Comparison of ENCODE assay signal across 8 mouse cellular contexts in the genomic region with DNA sequence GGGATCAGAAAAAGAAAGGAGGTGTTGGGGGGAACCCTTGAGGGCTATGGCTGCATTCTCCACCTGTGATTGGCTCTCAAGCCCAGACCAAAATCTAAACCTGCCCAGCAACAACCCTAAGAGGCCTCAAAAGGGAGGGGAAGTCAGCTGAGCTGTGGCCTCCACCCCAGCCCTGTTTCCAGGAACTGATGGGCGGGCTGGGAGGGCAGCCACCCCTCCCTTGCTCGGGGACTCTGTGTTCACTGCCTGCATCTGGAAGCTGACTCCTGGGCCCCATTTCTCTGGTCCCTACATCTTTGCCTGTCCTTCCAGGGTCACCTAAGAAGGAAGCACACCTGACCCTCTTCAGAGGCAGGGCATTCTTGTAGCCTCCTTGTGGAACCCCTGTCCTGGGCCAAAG. TPM values are rescaled to one million over a fixed set of nuclear protein-coding genes. Genes with fewer than 3 reads are reported as not detected.
A peak's percentile ranks its signal among the peaks of the same experiment; 100 is the strongest.
DNase-seq lines count a peak whose midpoint lies in the region; ATAC-seq lines count a peak whose summit lies in the region.

No protein-coding gene starts in this region.

- peak overlapping the region; percentile 66 for H3K9ac ChIP-seq in heart, embryonic 16.5 days (ENCODE audit: low read length)

- peak; percentile 77 for ATAC-seq in heart, embryonic 16.5 days (replicated peaks; ENCODE audit: extremely low read depth, insufficient read depth, low FRiP score)
- peak; percentile 74 for ATAC-seq in megakaryocyte-erythroid progenitor cell, adult 5-6 weeks (replicated peaks; ENCODE audit: low FRiP score, low TSS enrichment, poor library complexity, severe bottlenecking)

- no peaks in the 10 kb centered on the region for H3K27me3 ChIP-seq in embryonic facial prominence, embryonic 10.5 days (replicated peaks; ENCODE audit: low read depth, poor library complexity, severe bottlenecking)
- no peaks in the 10 kb centered on the region for H3K27me3 ChIP-seq in heart, embryonic 16.5 days (ENCODE audit: control insufficient read depth, insufficient read depth, low read length)

- peaks cover 53% of the 10 kb centered on the region for H3K36me3 ChIP-seq in embryonic facial prominence, embryonic 10.5 days (replicated peaks)
- H3K36me3 ChIP-seq in heart, embryonic 16.5 days (ENCODE audit: control insufficient read depth, insufficient read depth), result 0 out of 2 replicates have a peak, but pooled peaks cover 2% of the 10 kb centered on the region

- DNase-seq in urinary bladder, postnatal 36 days (ENCODE audit: low spot score in 2 of 2), result peak; percentile 74 to 83
- DNase-seq in urinary bladder, postnatal 25 days (ENCODE audit: low spot score), result no peak
- DNase-seq in embryonic facial prominence, embryonic 10.5 days (ENCODE audit: low spot score), result peak; percentile 73
- DNase-seq in kidney, postnatal 25 days, result peak; percentile 73 to 92
- peak; percentile 82 for DNase-seq in thymus, postnatal 25 days
- DNase-seq in right cerebral cortex, adult 18-20 months, result no peak

- peaks cover 54% of the 10 kb centered on the region for H3K4me1 ChIP-seq in embryonic facial prominence, embryonic 10.5 days
- H3K4me1 ChIP-seq in heart, embryonic 16.5 days (ENCODE audit: control insufficient read depth, insufficient read depth, low read length), result peaks cover 58% of the 10 kb centered on the region

- 6% methylated on average over 2 of the region's 2 CpGs for WGBS in embryonic facial prominence, embryonic 10.5 days
- 4% methylated on average over 2 of the region's 2 CpGs for WGBS in heart, embryonic 16.5 days

- peak overlapping the region; percentile 45 for H3K4me2 ChIP-seq in heart, embryonic 16.5 days (ENCODE audit: low read depth, low read length)

- peak overlapping the region; percentile 87 for H3K27ac ChIP-seq in embryonic facial prominence, embryonic 10.5 days (replicated peaks)
- H3K27ac ChIP-seq in heart, embryonic 16.5 days (ENCODE audit: low read length), result peak overlapping the region; percentile 95

- H3K9me3 ChIP-seq in embryonic facial prominence, embryonic 10.5 days, result no peaks in the 10 kb centered on the region
- H3K9me3 ChIP-seq in heart, embryonic 16.5 days (replicated peaks; ENCODE audit: control insufficient read depth, low read length), result no peaks in the 10 kb centered on the region

- peak overlapping the region; percentile 43 for H3K4me3 ChIP-seq in embryonic facial prominence, embryonic 10.5 days
- no peak overlapping the region; the same call in 1 of the 2 replicates for H3K4me3 ChIP-seq in heart, embryonic 16.5 days (ENCODE audit: low read length)

RNA-seq across cellular contexts. Expression of gene Adamtsl4, which starts 13.5 kb away (rescaled TPM):
- polyA plus RNA-seq in embryonic facial prominence, embryonic 10.5 days (2016; fragmentation: Nextera tagmentation; extraction: Ambion mirVana), result 1.00 and 1.6 TPM in 2 replicates
- 8.5 and 13.7 TPM in 2 replicates for polyA plus RNA-seq in heart, embryonic 16.5 days (2015; fragmentation: Nextera tagmentation; extraction: Ambion mirVana)
- 0.20 TPM in 1 of 2 replicates, not detected in the other for total RNA-seq in megakaryocyte-erythroid progenitor cell, adult 5-6 weeks (2014; fragmentation: Nextera tagmentation)
- not detected in 2 replicates for total RNA-seq in megakaryocyte-erythroid progenitor cell, adult 5-6 weeks (2017)

RNA-seq across cellular contexts. Expression of gene Mcl1, which starts 15.6 kb away (rescaled TPM):
- polyA plus RNA-seq in embryonic facial prominence, embryonic 10.5 days (2016; fragmentation: Nextera tagmentation; extraction: Ambion mirVana), result 49.5 and 50.0 TPM in 2 replicates
- polyA plus RNA-seq in heart, embryonic 16.5 days (2015; fragmentation: Nextera tagmentation; extraction: Ambion mirVana), result 31.9 and 38.3 TPM in 2 replicates
- total RNA-seq in megakaryocyte-erythroid progenitor cell, adult 5-6 weeks (2014; fragmentation: Nextera tagmentation), result 76.0 and 78.6 TPM in 2 replicates
- 107 and 132 TPM in 2 replicates for total RNA-seq in megakaryocyte-erythroid progenitor cell, adult 5-6 weeks (2017)

RNA-seq across cellular contexts. Expression of gene Ensa, which starts 49.4 kb away (rescaled TPM):
- polyA plus RNA-seq in embryonic facial prominence, embryonic 10.5 days (2016; fragmentation: Nextera tagmentation; extraction: Ambion mirVana), result 79.1 and 79.7 TPM in 2 replicates
- polyA plus RNA-seq in heart, embryonic 16.5 days (2015; fragmentation: Nextera tagmentation; extraction: Ambion mirVana), result 51.1 and 53.0 TPM in 2 replicates
- total RNA-seq in megakaryocyte-erythroid progenitor cell, adult 5-6 weeks (2014; fragmentation: Nextera tagmentation), result 38.7 and 39.4 TPM in 2 replicates
- 64.8 and 65.4 TPM in 2 replicates for total RNA-seq in megakaryocyte-erythroid progenitor cell, adult 5-6 weeks (2017)

Comparison
In these comparisons a context has a peak if more than half of its experiments do, and no peak if none do; other contexts are left out.
1. DNase-seq: peak in urinary bladder, postnatal 36 days (2 of 2), embryonic facial prominence, embryonic 10.5 days (single experiment), kidney, postnatal 25 days (2 of 2) and thymus, postnatal 25 days (single experiment); none in urinary bladder, postnatal 25 days (single experiment) and right cerebral cortex, adult 18-20 months (single experiment).